In the genomic region with DNA sequence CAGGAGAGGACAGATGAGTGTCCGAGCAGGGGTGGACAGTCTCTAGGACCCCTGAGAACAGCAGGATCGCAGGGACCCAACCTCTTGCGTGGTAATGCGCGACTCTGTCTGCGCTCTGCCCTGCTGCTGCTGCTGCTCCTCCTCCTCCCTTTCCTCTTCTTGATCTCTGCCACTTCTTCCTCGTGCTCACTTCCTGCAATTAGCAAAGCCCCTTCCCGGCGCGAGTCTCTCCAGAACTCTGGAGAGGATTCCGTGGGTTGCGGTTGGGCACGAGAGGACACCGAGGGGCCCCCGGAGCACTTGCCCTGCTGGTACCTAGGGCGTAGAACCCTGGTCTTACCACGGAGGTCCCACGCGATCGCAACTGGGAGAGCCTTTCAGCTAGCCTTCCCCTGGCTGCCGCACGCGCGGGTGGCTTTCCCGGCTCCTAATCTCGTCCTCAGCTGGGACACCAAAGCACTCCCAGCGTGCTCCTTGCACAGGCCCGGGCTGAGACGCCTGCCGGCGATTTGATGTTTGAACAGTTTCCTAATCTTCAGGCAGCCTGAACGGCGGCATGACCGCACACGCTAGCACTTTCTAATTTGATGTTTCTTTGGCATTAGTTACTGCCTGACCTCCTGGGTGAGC, we compare ENCODE assay signal across 9 mouse cellular contexts. TPM values are rescaled to one million over a fixed set of nuclear protein-coding genes. Genes with fewer than 3 reads are reported as not detected.
DNase-seq lines count a peak whose midpoint lies in the region; ATAC-seq and TF ChIP-seq lines count a peak whose summit lies in the region.
"Had no signal": no experiment of that assay in that cellular context is flagged by ENCODE, and none has a peak within 500 bp of the region (broad histone marks: within the 10 kb centered on the region; RNA-seq: fewer than 3 reads in every experiment).

Gene Edaradd, minus strand, starts transcription at position 484 of the 630 bp plus-strand sequence.

- no peaks in the 10 kb centered on the region for H3K4me1 ChIP-seq in erythroblast, embryonic 14.5 days (ENCODE audit: control insufficient read depth)
- H3K4me1 ChIP-seq in embryonic facial prominence, embryonic 13.5 days, result no peaks in the 10 kb centered on the region
- H3K4me1 ChIP-seq in heart, embryonic 11.5 days (ENCODE audit: control insufficient read depth, insufficient read depth, low read length), result peaks cover 2% of the 10 kb centered on the region; the same call in 1 of the 2 replicates
- no peaks in the 10 kb centered on the region for H3K4me1 ChIP-seq in liver, embryonic 14.5 days (replicated peaks; ENCODE audit: control insufficient read depth in 2 of 2, insufficient read depth in 2 of 2, low read length in 1 of 2)
- 0 out of 2 replicates have a peak, but pooled peaks cover 2% of the 10 kb centered on the region for H3K4me1 ChIP-seq in stomach, embryonic 15.5 days

- no peak for TF ChIP-seq POLR2A in myocyte (IDR thresholded peaks at IDR 0.05; ENCODE audit: insufficient read length, low read depth)

- peak within 1 kb of the TSS; percentile 93 for H3K4me2 ChIP-seq in embryonic facial prominence, embryonic 13.5 days
- peak within 1 kb of the TSS; percentile 92 for H3K4me2 ChIP-seq in heart, embryonic 11.5 days
- H3K4me2 ChIP-seq in liver, embryonic 14.5 days (ENCODE audit: low read depth), result peak within 1 kb of the TSS; percentile 56
- peak within 1 kb of the TSS; percentile 85 for H3K4me2 ChIP-seq in myocyte (ENCODE audit: low read depth)
- H3K4me2 ChIP-seq in stomach, embryonic 15.5 days, result peak within 1 kb of the TSS; percentile 97

- H3K36me3 ChIP-seq in erythroblast, embryonic 14.5 days (ENCODE audit: control insufficient read depth), result no peaks in the 10 kb centered on the region
- H3K36me3 ChIP-seq in embryonic facial prominence, embryonic 13.5 days, result no peaks in the 10 kb centered on the region
- H3K36me3 ChIP-seq in heart, embryonic 11.5 days (ENCODE audit: control insufficient read depth, insufficient read depth, low read length), result no peaks in the 10 kb centered on the region
- no peaks in the 10 kb centered on the region for H3K36me3 ChIP-seq in liver, embryonic 14.5 days (replicated peaks; ENCODE audit: control insufficient read depth, insufficient read depth, low read depth)
- no peaks in the 10 kb centered on the region for H3K36me3 ChIP-seq in myocyte (ENCODE audit: control insufficient read depth, insufficient read depth)
- H3K36me3 ChIP-seq in stomach, embryonic 15.5 days, result no peaks in the 10 kb centered on the region
- H3K36me3 ChIP-seq: G1E had no signal

- H3K27ac ChIP-seq in embryonic facial prominence, embryonic 13.5 days, result peak within 1 kb of the TSS; percentile 74
- H3K27ac ChIP-seq in heart, embryonic 11.5 days (ENCODE audit: low read depth, low read length), result no peak within 1 kb of the TSS
- H3K27ac ChIP-seq in liver, embryonic 14.5 days, result no peak within 1 kb of the TSS
- peak within 1 kb of the TSS; percentile 85 for H3K27ac ChIP-seq in stomach, embryonic 15.5 days

- H3ac ChIP-seq in myocyte (ENCODE audit: control insufficient read depth, insufficient read length), result no peak within 1 kb of the TSS

- no peak for TF ChIP-seq EP300 in liver, embryonic 14.5 days (IDR thresholded peaks at IDR 0.05; ENCODE audit: low read depth)

- H3K27me3 ChIP-seq in erythroblast, embryonic 14.5 days (ENCODE audit: control insufficient read depth), result peaks cover 32% of the 10 kb centered on the region
- peaks cover 8% of the 10 kb centered on the region; the same call in 1 of the 2 replicates for H3K27me3 ChIP-seq in embryonic facial prominence, embryonic 13.5 days
- H3K27me3 ChIP-seq in heart, embryonic 11.5 days (ENCODE audit: control insufficient read depth, insufficient read depth, low read length), result peaks cover 15% of the 10 kb centered on the region
- peaks cover 17% of the 10 kb centered on the region for H3K27me3 ChIP-seq in liver, embryonic 14.5 days (ENCODE audit: control insufficient read depth, insufficient read depth, low read length)
- H3K27me3 ChIP-seq in myocyte (ENCODE audit: control insufficient read depth, insufficient read depth, insufficient read length), result peaks cover 9% of the 10 kb centered on the region
- H3K27me3 ChIP-seq in stomach, embryonic 15.5 days (replicated peaks), result 0 out of 2 replicates have a peak, but pooled peaks cover 3% of the 10 kb centered on the region

- peak within 1 kb of the TSS; percentile 75 for H3K9ac ChIP-seq in embryonic facial prominence, embryonic 13.5 days
- H3K9ac ChIP-seq in heart, embryonic 11.5 days (ENCODE audit: low read depth, low read length), result peak within 1 kb of the TSS; percentile 62
- no peak within 1 kb of the TSS; the same call in 1 of the 2 replicates for H3K9ac ChIP-seq in liver, embryonic 14.5 days (replicated peaks)
- peak within 1 kb of the TSS; percentile 42; the same call in 1 of the 2 replicates for H3K9ac ChIP-seq in stomach, embryonic 15.5 days

- H3K9me3 ChIP-seq in erythroblast, embryonic 14.5 days (ENCODE audit: control insufficient read depth, low read length), result no peaks in the 10 kb centered on the region
- no peaks in the 10 kb centered on the region for H3K9me3 ChIP-seq in embryonic facial prominence, embryonic 13.5 days
- H3K9me3 ChIP-seq in heart, embryonic 11.5 days (replicated peaks; ENCODE audit: control insufficient read depth, low read length), result no peaks in the 10 kb centered on the region
- H3K9me3 ChIP-seq in liver, embryonic 14.5 days (ENCODE audit: control insufficient read depth, low read length), result no peaks in the 10 kb centered on the region
- H3K9me3 ChIP-seq in stomach, embryonic 15.5 days, result no peaks in the 10 kb centered on the region
- H3K9me3 ChIP-seq: G1E had no signal

- DNase-seq in kidney, adult 8-10 months, result peak; percentile 31 to 57
- DNase-seq in liver, embryonic 14.5 days (ENCODE audit: low read depth in 3 of 3, low spot score in 3 of 3), result no peak

- no peak; the same call in 1 of the 2 replicates for TF ChIP-seq CTCF in liver, embryonic 14.5 days (IDR thresholded peaks at IDR 0.05; ENCODE audit: low read depth)

- under 1% methylated on average over 35 of the region's 35 CpGs for WGBS in embryonic facial prominence, embryonic 13.5 days
- under 1% methylated on average over 35 of the region's 35 CpGs for WGBS in heart, embryonic 11.5 days (ENCODE audit: insufficient replicate concordance)
- WGBS in liver, embryonic 14.5 days (ENCODE audit: insufficient replicate concordance), result under 1% methylated on average over 35 of the region's 35 CpGs
- WGBS in stomach, embryonic 15.5 days, result under 1% methylated on average over 35 of the region's 35 CpGs

- no peaks in the 10 kb centered on the region for H3K79me2 ChIP-seq in myocyte (ENCODE audit: control insufficient read depth, insufficient read depth)

- peak within 1 kb of the TSS; percentile 34 for H3K4me3 ChIP-seq in erythroblast, embryonic 14.5 days (replicated peaks)
- peak within 1 kb of the TSS; percentile 60 for H3K4me3 ChIP-seq in embryonic facial prominence, embryonic 13.5 days
- H3K4me3 ChIP-seq in heart, embryonic 11.5 days (ENCODE audit: low read depth, low read length), result peak within 1 kb of the TSS; percentile 55
- peak within 1 kb of the TSS; percentile 47 for H3K4me3 ChIP-seq in liver, embryonic 14.5 days (ENCODE audit: insufficient read depth in 1 of 2, low read depth in 2 of 2, low read length in 2 of 2)
- H3K4me3 ChIP-seq in myocyte, result no peak within 1 kb of the TSS
- peak within 1 kb of the TSS; percentile 62 for H3K4me3 ChIP-seq in stomach, embryonic 15.5 days (replicated peaks)

- ATAC-seq in erythroblast, adult 5-6 weeks (replicated peaks; ENCODE audit: low FRiP score, poor library complexity, severe bottlenecking), result no peak
- ATAC-seq in embryonic facial prominence, embryonic 13.5 days (ENCODE audit: insufficient number of reproducible peaks, insufficient read depth, low FRiP score, low TSS enrichment, low read depth), result peak; percentile 52
- ATAC-seq in heart, embryonic 11.5 days (replicated peaks; ENCODE audit: insufficient number of reproducible peaks, low FRiP score, low TSS enrichment), result peak; percentile 65
- ATAC-seq in liver, embryonic 14.5 days (ENCODE audit: insufficient read depth), result no peak
- peak; percentile 91 for ATAC-seq in stomach, embryonic 15.5 days (ENCODE audit: insufficient read depth, low FRiP score, low read depth)

TF ChIP-seq in myocyte, 11 proteins besides CTCF, POLR2A, EP300 and RAD21:
- no peak for TF ChIP-seq TCF12 (IDR thresholded peaks at IDR 0.05; ENCODE audit: insufficient read depth, poor library complexity, severe bottlenecking)
- TF ChIP-seq E2F4 (IDR thresholded peaks at IDR 0.05; ENCODE audit: insufficient read depth), result no peak
- no peak for TF ChIP-seq MYOG (IDR thresholded peaks at IDR 0.05; ENCODE audit: control insufficient read depth in 1 of 3, insufficient read depth in 1 of 3, insufficient read length in 2 of 3, low read depth in 2 of 3)
- no peak for TF ChIP-seq MYOD1 (IDR thresholded peaks at IDR 0.05; ENCODE audit: control insufficient read depth in 1 of 3, insufficient read length in 2 of 3, low read depth in 2 of 3)
- no peak for TF ChIP-seq CEBPB (IDR thresholded peaks at IDR 0.05; ENCODE audit: insufficient read depth, poor library complexity, severe bottlenecking)
- TF ChIP-seq USF1 (IDR thresholded peaks at IDR 0.05; ENCODE audit: low read depth), result no peak
- TF ChIP-seq TCF3 (IDR thresholded peaks at IDR 0.05; ENCODE audit: insufficient read length, low read depth), result no peak
- no peak for TF ChIP-seq POLR2AphosphoS2 (IDR thresholded peaks at IDR 0.05; ENCODE audit: insufficient read length, low read depth)
- no peak for TF ChIP-seq MAX (IDR thresholded peaks at IDR 0.05; ENCODE audit: low read depth)

RNA-seq across cellular contexts. Expression of gene Edaradd, which starts in this region (rescaled TPM):
- polyA plus RNA-seq in erythroblast, embryonic 14.5 days (2012), result not detected in 2 replicates
- not detected in 2 replicates for total RNA-seq in erythroblast, adult 5-6 weeks (2015; ENCODE audit: low replicate concordance)
- not detected in 2 replicates for total RNA-seq in erythroblast, adult 5-6 weeks (2017; ENCODE audit: low replicate concordance)
- polyA plus RNA-seq in embryonic facial prominence, embryonic 13.5 days (2015; fragmentation: Nextera tagmentation; extraction: Ambion mirVana), result 5.2 and 5.8 TPM in 2 replicates
- polyA plus RNA-seq in heart, embryonic 11.5 days (2014; fragmentation: Nextera tagmentation; extraction: Ambion mirVana), result 0.59 and 0.72 TPM in 2 replicates
- 0.04 TPM in 2 replicates for polyA plus RNA-seq in liver, embryonic 14.5 days (2012; rRNA removed)
- 0.05 and 0.13 TPM in 2 replicates for polyA plus RNA-seq in liver, embryonic 14.5 days (2014; fragmentation: Nextera tagmentation; extraction: Ambion mirVana)
- polyA plus RNA-seq in myocyte (2012; fragmentation: generic; extraction: Trizol), result not detected
- polyA plus RNA-seq in stomach, embryonic 15.5 days (2015; fragmentation: Nextera tagmentation; extraction: Ambion mirVana), result 5.7 and 6.1 TPM in 2 replicates

Comparison
In these comparisons a context has a peak if more than half of its experiments do, and no peak if none do; other contexts are left out.
1. Peak in ATAC-seq, H3K4me3 ChIP-seq, H3K9ac ChIP-seq and H3K4me2 ChIP-seq in heart, embryonic 11.5 days; RNA of the gene not detected or under 1 TPM.
2. ATAC-seq: peak in embryonic facial prominence, embryonic 13.5 days (single experiment) and stomach, embryonic 15.5 days (single experiment); none in erythroblast, adult 5-6 weeks (single experiment) and liver, embryonic 14.5 days (single experiment).
3. H3K27ac ChIP-seq: peak in embryonic facial prominence, embryonic 13.5 days (single experiment) and stomach, embryonic 15.5 days (single experiment); none in heart, embryonic 11.5 days (single experiment) and liver, embryonic 14.5 days (single experiment).
4. DNase-seq: peak in kidney, adult 8-10 months (2 of 2); none in liver, embryonic 14.5 days (0 of 3).
5. Peak in every context shown above with its lines, with median percentiles within 50 percentile points of each other: H3K4me2 ChIP-seq.